Comparison of ENCODE assay signal across 13 mouse cellular contexts in genomic region chr2:68456899-68457298, GRCm38 (mm10).
"Had no signal": no experiment of that assay in that cellular context is flagged by ENCODE, and none has a peak within 500 bp of the region (broad histone marks: within the 10 kb centered on the region; RNA-seq: fewer than 3 reads in every experiment).

No protein-coding gene starts in this region.

- H3K9me3 ChIP-seq: limb, embryonic 15.5 days; liver, embryonic 12.5 days; midbrain, embryonic 10.5 days; neural tube, embryonic 15.5 days had no signal

- H3K4me3 ChIP-seq: limb, embryonic 15.5 days; liver, embryonic 12.5 days; midbrain, embryonic 10.5 days; myocyte; neural tube, embryonic 15.5 days had no signal

- DNase-seq: lung, embryonic 14.5 days; lung, postnatal 10 days; lung, postnatal 4 days; midbrain, embryonic 14.5 days; right cerebral cortex, adult 18-20 months; right cerebral cortex, postnatal 25 days; thymus, postnatal 4 days had no signal

- H3K4me2 ChIP-seq: limb, embryonic 15.5 days; liver, embryonic 12.5 days; lung, embryonic 14.5 days; neural tube, embryonic 15.5 days had no signal

- H3K9ac ChIP-seq: limb, embryonic 15.5 days; liver, embryonic 12.5 days; lung, embryonic 14.5 days; neural tube, embryonic 15.5 days had no signal

- H3K27ac ChIP-seq: limb, embryonic 15.5 days; liver, embryonic 12.5 days; midbrain, embryonic 10.5 days; neural tube, embryonic 15.5 days; stomach, postnatal 0 days had no signal

- H3K27me3 ChIP-seq: limb, embryonic 15.5 days; liver, embryonic 12.5 days; neural tube, embryonic 15.5 days had no signal

- ATAC-seq: liver, embryonic 12.5 days had no signal

- H3K4me1 ChIP-seq: limb, embryonic 15.5 days; liver, embryonic 12.5 days; midbrain, embryonic 10.5 days; neural tube, embryonic 15.5 days had no signal

- H3K36me3 ChIP-seq: liver, embryonic 12.5 days had no signal
